Mouse (Mus musculus) layer of hippocampus, postnatal 25 days (tissue): ENCODE results near the gene Mapkapk3. TPM values are rescaled to one million over a fixed set of nuclear protein-coding genes. Genes with fewer than 3 reads are reported as not detected.
"Not testable (repeated sequence)": the region's sequence is repeated elsewhere in the genome, so short reads cannot be mapped to it uniquely, and the experiment has no call there.

Source experiments
- DNase-seq, 2 experiments: peaks; one replicate each; pipeline ENCODE4 v3.0.0; 2022; ENCODE audit warnings: mixed read lengths in 2 of 2, low spot score in 1 of 2; ENCODE audit errors: extremely low spot score in 1 of 2
- total RNA-seq, 2 experiments: library from RNA; stranded (reverse); gene quantifications; 2 replicates each; pipeline ENCODE4 v1.2.3; 2021

The Mapkapk3 gene
- total RNA-seq, 2 experiments from 2014 or later = 2.1 to 3.1 TPM

GRCm38 (mm10) chr9:107308346-107309000, 18.8 kb upstream of the Mapkapk3 start:
- DNase-seq = no peak

- peak in 1 of 2 experiments; percentile 14 for DNase-seq
Measured at GRCm38 (mm10) chr9:107307886-107308285, 18.2 kb upstream of the Mapkapk3 start.

GRCm38 (mm10) chr9:107307099-107307872, 17.6 kb upstream of the Mapkapk3 start:
- no peak for DNase-seq

GRCm38 (mm10) chr9:107306673-107307072, 17.0 kb upstream of the Mapkapk3 start:
- not testable (repeated sequence) for DNase-seq

- DNase-seq = no peak
Measured at GRCm38 (mm10) chr9:107305601-107306542, 16.2 kb upstream of the Mapkapk3 start.

GRCm38 (mm10) chr9:107305012-107305411, 15.3 kb upstream of the Mapkapk3 start:
- DNase-seq = no peak

GRCm38 (mm10) chr9:107304383-107304782, 14.7 kb upstream of the Mapkapk3 start:
- no peak for DNase-seq

- no peak for DNase-seq
Measured at GRCm38 (mm10) chr9:107303900-107304299, 14.2 kb upstream of the Mapkapk3 start.

- DNase-seq = no peak
Measured at GRCm38 (mm10) chr9:107303121-107303820, 13.6 kb upstream of the Mapkapk3 start.

GRCm38 (mm10) chr9:107302592-107302991, 12.9 kb upstream of the Mapkapk3 start:
- no peak for DNase-seq

GRCm38 (mm10) chr9:107301554-107302331, 12.1 kb upstream of the Mapkapk3 start:
- DNase-seq = no peak

- no peak for DNase-seq
Measured at GRCm38 (mm10) chr9:107300224-107300973, 10.7 kb upstream of the Mapkapk3 start.

GRCm38 (mm10) chr9:107299783-107300182, 10.1 kb upstream of the Mapkapk3 start:
- DNase-seq = no peak

GRCm38 (mm10) chr9:107298876-107299275, 9.2 kb upstream of the Mapkapk3 start:
- no peak for DNase-seq

- DNase-seq = no peak
Measured at GRCm38 (mm10) chr9:107298059-107298780, 8.5 kb upstream of the Mapkapk3 start.

GRCm38 (mm10) chr9:107297658-107298057, 8.0 kb upstream of the Mapkapk3 start:
- no peak for DNase-seq

GRCm38 (mm10) chr9:107297059-107297458, 7.4 kb upstream of the Mapkapk3 start:
- DNase-seq = no peak

- DNase-seq = peak; percentile 84 to 87
Measured at GRCm38 (mm10) chr9:107296501-107296965, 6.9 kb upstream of the Mapkapk3 start.
